Mouse (Mus musculus) forebrain, embryonic 14.5 days (tissue): ENCODE measurements around the gene Sox6. TPM values are rescaled to one million over a fixed set of nuclear protein-coding genes. Genes with fewer than 3 reads are reported as not detected.

ENCODE experiments used
- ATAC-seq: fragments of 200-750 bp; cut with Nextera tagmentation; 2 replicates; pipeline ENCODE4 v1.8.0; 2017; ENCODE audit warnings: mild to moderate bottlenecking, moderate library complexity
- DNase-seq: peaks from one replicate; pipeline ENCODE4 v3.0.0-alpha.2; 2015; ENCODE audit warnings: low spot score
- H3K27ac ChIP-seq: fragments of 300-500 bp; sonication (generic); 2 replicates; pipeline ENCODE4 v1.5.1; 2014; ENCODE audit warnings: low read depth, mild to moderate bottlenecking, control low read depth, low read length, moderate library complexity
- H3K27me3 ChIP-seq: fragments of 300-500 bp; sonication (generic); replicated peaks from 2 replicates; pipeline ENCODE4 v1.6.1; 2014; ENCODE audit warnings: low read length, control low read depth, mixed read lengths; ENCODE audit not compliant: control insufficient read depth, insufficient read depth
- H3K36me3 ChIP-seq: fragments of 300-500 bp; sonication (generic); 2 replicates; pipeline ENCODE4 v1.6.1; 2014; ENCODE audit warnings: low read length, control low read depth; ENCODE audit not compliant: control insufficient read depth, insufficient read depth
- H3K4me1 ChIP-seq: fragments of 300-500 bp; sonication (generic); 2 replicates; pipeline ENCODE4 v1.6.1; 2014; ENCODE audit warnings: antibody characterized with exemption, low read length, control low read depth; ENCODE audit not compliant: control insufficient read depth, insufficient read depth
- H3K4me2 ChIP-seq: fragments of 300-500 bp; sonication (generic); 2 replicates; pipeline ENCODE4 v1.6.1; 2014; ENCODE audit warnings: mild to moderate bottlenecking, control low read depth, low read length
- H3K4me3 ChIP-seq: fragments of 300-500 bp; sonication (generic); 2 replicates; pipeline ENCODE4 v1.5.1; 2014; ENCODE audit warnings: low read depth, low read length, control low read depth
- H3K9ac ChIP-seq: fragments of 300-500 bp; sonication (generic); 2 replicates; pipeline ENCODE4 v1.6.1; 2014; ENCODE audit warnings: mild to moderate bottlenecking, low read length, control low read depth, moderate library complexity
- H3K9me3 ChIP-seq: fragments of 300-500 bp; sonication (generic); replicated peaks from 2 replicates; pipeline ENCODE4 v1.6.1; 2016; ENCODE audit warnings: low read length, control low read depth, mixed read lengths; ENCODE audit not compliant: control insufficient read depth
- WGBS: fragments of 180-500 bp; shearing (Covaris S2); extraction: QIAGEN DNeasy Blood & Tissue Kit; methylation state at CpG from one replicate; pipeline ENCODE4 v1.1.7; 2014; 5-methylcytosine and 5-hydroxymethylcytosine counted together
- polyA plus RNA-seq: library from polyadenylated mRNA; unstranded; fragments of >200 nt; fragmentation: Nextera tagmentation; extraction: Ambion mirVana; gene quantifications from 2 replicates; pipeline ENCODE4 v1.2.1, GENCODE M21; 2014

The Sox6 gene
- polyA plus RNA-seq, 1 experiment from 2014 or later, result 78.4 TPM

GRCm38 (mm10) chr7:116035504-116035903, 3.1 kb downstream of the Sox6 start:
- WGBS, result 35% methylated on average over 4 of the region's 4 CpGs
- H3K9me3 ChIP-seq, result no peaks in the 10 kb centered on the region
- ATAC-seq, result no peak
- H3K4me2 ChIP-seq, result peak overlapping the region; percentile 100
- no peak overlapping the region for H3K27ac ChIP-seq
- peaks cover 25% of the 10 kb centered on the region for H3K4me1 ChIP-seq
- no peaks in the 10 kb centered on the region for H3K36me3 ChIP-seq
- DNase-seq, result no peak
- peak overlapping the region; percentile 9; the same call in 1 of the 2 replicates for H3K4me3 ChIP-seq
- peak overlapping the region; percentile 10; the same call in 1 of the 2 replicates for H3K9ac ChIP-seq
- H3K27me3 ChIP-seq, result peaks cover 15% of the 10 kb centered on the region

- peaks cover 33% of the 10 kb centered on the region for H3K4me1 ChIP-seq
- under 1% methylated on average over 24 of the region's 25 CpGs for WGBS
- H3K4me3 ChIP-seq, result peak overlapping the region; percentile 55
- H3K36me3 ChIP-seq, result no peaks in the 10 kb centered on the region
- no peaks in the 10 kb centered on the region for H3K9me3 ChIP-seq
- H3K27me3 ChIP-seq, result peaks cover 15% of the 10 kb centered on the region
- DNase-seq, result peak; percentile 86
- H3K9ac ChIP-seq, result peak overlapping the region; percentile 76
- H3K27ac ChIP-seq, result peak overlapping the region; percentile 90
- peak overlapping the region; percentile 100 for H3K4me2 ChIP-seq
- peak; percentile 65 for ATAC-seq
Observed at GRCm38 (mm10) chr7:116034282-116034758, 4.3 kb downstream of the Sox6 start.

- Histone ChIP-seq H3K36me3 (no peaks in the 10 kb centered on the region), H3K4me3 (peak overlapping the region; percentile 55), H3K9me3 (no peaks in the 10 kb centered on the region), H3K4me1 (peaks cover 30% of the 10 kb centered on the region), H3K9ac (peak overlapping the region; percentile 76), H3K4me2 (peak overlapping the region; percentile 100), H3K27ac (peak overlapping the region; percentile 90), H3K27me3 (peaks cover 15% of the 10 kb centered on the region)
- peak; percentile 47 for ATAC-seq
- DNase-seq, result peak; percentile 66
- 1% methylated on average over 53 of the region's 54 CpGs for WGBS
Observed at GRCm38 (mm10) chr7:116033371-116034241, 5.0 kb downstream of the Sox6 start.

GRCm38 (mm10) chr7:116032596-116033307, 5.8 kb downstream of the Sox6 start:
- H3K4me1 ChIP-seq, result peaks cover 36% of the 10 kb centered on the region
- peak overlapping the region; percentile 100 for H3K4me2 ChIP-seq
- H3K27me3 ChIP-seq, result peaks cover 15% of the 10 kb centered on the region
- H3K9ac ChIP-seq, result peak overlapping the region; percentile 98
- ATAC-seq (peak; percentile 32), DNase-seq (peak; percentile 95)
- H3K4me3 ChIP-seq, result peak overlapping the region; percentile 55
- H3K27ac ChIP-seq, result peak overlapping the region; percentile 96
- WGBS, result 1% methylated on average over 11 of the region's 11 CpGs
- H3K36me3 ChIP-seq, result no peaks in the 10 kb centered on the region
- H3K9me3 ChIP-seq, result no peaks in the 10 kb centered on the region

- WGBS, result under 1% methylated on average over 65 of the region's 65 CpGs
- H3K27me3 ChIP-seq, result peaks cover 10% of the 10 kb centered on the region
- ATAC-seq (peak; percentile 27; the same call in 1 of the 2 replicates), DNase-seq (peak; percentile 64)
- H3K9me3 ChIP-seq, result no peaks in the 10 kb centered on the region
- peak overlapping the region; percentile 55 for H3K4me3 ChIP-seq
- peak overlapping the region; percentile 100 for H3K4me2 ChIP-seq
- H3K9ac ChIP-seq, result peak overlapping the region; percentile 98
- H3K36me3 ChIP-seq, result no peaks in the 10 kb centered on the region
- H3K27ac ChIP-seq, result peak overlapping the region; percentile 96
- peaks cover 41% of the 10 kb centered on the region for H3K4me1 ChIP-seq
Observed at GRCm38 (mm10) chr7:116031718-116032595, 6.6 kb downstream of the Sox6 start.

- Histone ChIP-seq H3K27ac (peak overlapping the region; percentile 96), H3K36me3 (no peaks in the 10 kb centered on the region), H3K27me3 (peaks cover 4% of the 10 kb centered on the region; the same call in 1 of the 2 replicates), H3K4me2 (peak overlapping the region; percentile 100), H3K9ac (peak overlapping the region; percentile 98), H3K4me1 (peaks cover 41% of the 10 kb centered on the region), H3K9me3 (no peaks in the 10 kb centered on the region), H3K4me3 (peak overlapping the region; percentile 55)
- ATAC-seq (no peak), DNase-seq (peak; percentile 59)
- WGBS, result under 1% methylated on average over 14 of the region's 14 CpGs
Observed at GRCm38 (mm10) chr7:116031388-116031717, 7.2 kb downstream of the Sox6 start.

GRCm38 (mm10) chr7:116030597-116031387, 7.8 kb downstream of the Sox6 start:
- Histone ChIP-seq H3K9ac (peak overlapping the region; percentile 98), H3K27me3 (no peaks in the 10 kb centered on the region), H3K27ac (peak overlapping the region; percentile 96), H3K4me3 (peak overlapping the region; percentile 55), H3K4me2 (peak overlapping the region; percentile 100), H3K9me3 (no peaks in the 10 kb centered on the region), H3K4me1 (peaks cover 41% of the 10 kb centered on the region), H3K36me3 (no peaks in the 10 kb centered on the region)
- DNase-seq, result peak; percentile 56
- WGBS, result 3% methylated on average over 26 of the region's 26 CpGs
- no peak for ATAC-seq
